15 mouse cellular contexts compared by ENCODE assay signal in genomic region chr5:150207596-150207995, GRCm38 (mm10).
DNase-seq lines count a peak whose midpoint lies in the region; ATAC-seq and TF ChIP-seq lines count a peak whose summit lies in the region.
"Had no signal": no experiment of that assay in that cellular context is flagged by ENCODE, and none has a peak within 500 bp of the region (broad histone marks: within the 10 kb centered on the region; RNA-seq: fewer than 3 reads in every experiment).

No protein-coding gene starts in this region.

- H3K9me3 ChIP-seq in heart, embryonic 16.5 days (replicated peaks; ENCODE audit: control insufficient read depth, low read length), result peaks cover 6% of the 10 kb centered on the region; the same call in 1 of the 2 replicates
- H3K9me3 ChIP-seq in lung, embryonic 16.5 days (ENCODE audit: control insufficient read depth, low read length), result no peaks in the 10 kb centered on the region
- H3K9me3 ChIP-seq in lung, postnatal 0 days (ENCODE audit: low read length), result no peaks in the 10 kb centered on the region
- no peaks in the 10 kb centered on the region for H3K9me3 ChIP-seq in liver, embryonic 15.5 days (replicated peaks)
- peaks cover 4% of the 10 kb centered on the region; the same call in 1 of the 2 replicates for H3K9me3 ChIP-seq in stomach, embryonic 16.5 days (replicated peaks; ENCODE audit: control insufficient read depth, low read length)

- DNase-seq in heart, adult 9 months (ENCODE audit: low spot score in 2 of 2), result no peak
- DNase-seq in lung, postnatal 0 days (ENCODE audit: low spot score), result no peak
- DNase-seq in adrenal gland, postnatal 4 days (ENCODE audit: low spot score in 2 of 2), result no peak
- DNase-seq in layer of hippocampus, postnatal 25 days (ENCODE audit: extremely low spot score in 1 of 2, low spot score in 1 of 2), result no peak
- DNase-seq: adrenal gland, postnatal 36 days; cerebellum, adult 18-20 months; kidney, postnatal 25 days; lung, postnatal 14 days; retina, postnatal 1 day had no signal

- TF ChIP-seq CTCF in lung, postnatal 0 days (IDR thresholded peaks at IDR 0.05), result no peak

- no peak for TF ChIP-seq EP300 in lung, postnatal 0 days (IDR thresholded peaks at IDR 0.05)

- H3K4me2 ChIP-seq in heart, embryonic 16.5 days (ENCODE audit: low read depth, low read length), result peak overlapping the region; percentile 22
- H3K4me2 ChIP-seq in lung, embryonic 16.5 days (ENCODE audit: low read depth, low read length), result peak overlapping the region; percentile 8; the same call in 1 of the 2 replicates
- no peak overlapping the region for H3K4me2 ChIP-seq in lung, postnatal 0 days (replicated peaks; ENCODE audit: low read depth, low read length)
- peak overlapping the region; percentile 18; the same call in 1 of the 2 replicates for H3K4me2 ChIP-seq in liver, embryonic 15.5 days
- peak overlapping the region; percentile 46 for H3K4me2 ChIP-seq in stomach, embryonic 16.5 days (ENCODE audit: low read depth, low read length)

- no peak overlapping the region for H3K9ac ChIP-seq in heart, embryonic 16.5 days (ENCODE audit: low read length)
- no peak overlapping the region for H3K9ac ChIP-seq in lung, embryonic 16.5 days (ENCODE audit: low read length)
- no peak overlapping the region for H3K9ac ChIP-seq in lung, postnatal 0 days (replicated peaks; ENCODE audit: low read depth)
- H3K9ac ChIP-seq in liver, embryonic 15.5 days, result no peak overlapping the region
- peak overlapping the region; percentile 6; the same call in 1 of the 2 replicates for H3K9ac ChIP-seq in stomach, embryonic 16.5 days (ENCODE audit: low read length)

- WGBS in heart, embryonic 16.5 days, result 30% methylated on average over 18 of the region's 18 CpGs
- 14% methylated on average over 18 of the region's 18 CpGs for WGBS in lung, embryonic 16.5 days
- WGBS in lung, postnatal 0 days, result 24% methylated on average over 18 of the region's 18 CpGs
- WGBS in liver, embryonic 15.5 days (ENCODE audit: insufficient replicate concordance), result 65% methylated on average over 18 of the region's 18 CpGs
- WGBS in stomach, embryonic 16.5 days, result 20% methylated on average over 18 of the region's 18 CpGs

- no peaks in the 10 kb centered on the region for H3K27me3 ChIP-seq in heart, embryonic 16.5 days (ENCODE audit: control insufficient read depth, insufficient read depth, low read length)
- no peaks in the 10 kb centered on the region for H3K27me3 ChIP-seq in lung, embryonic 16.5 days (ENCODE audit: control insufficient read depth, insufficient read depth, low read depth, low read length)
- no peaks in the 10 kb centered on the region for H3K27me3 ChIP-seq in lung, postnatal 0 days (replicated peaks; ENCODE audit: insufficient read depth, low read length)
- no peaks in the 10 kb centered on the region for H3K27me3 ChIP-seq in liver, embryonic 15.5 days
- no peaks in the 10 kb centered on the region for H3K27me3 ChIP-seq in stomach, embryonic 16.5 days (ENCODE audit: control insufficient read depth, insufficient read depth, low read length)

- peaks cover 3% of the 10 kb centered on the region; the same call in 1 of the 2 replicates for H3K36me3 ChIP-seq in heart, embryonic 16.5 days (ENCODE audit: control insufficient read depth, insufficient read depth)
- H3K36me3 ChIP-seq in lung, embryonic 16.5 days (ENCODE audit: control insufficient read depth, insufficient read depth, low read length), result no peaks in the 10 kb centered on the region
- no peaks in the 10 kb centered on the region for H3K36me3 ChIP-seq in lung, postnatal 0 days (ENCODE audit: insufficient read depth, low read length)
- H3K36me3 ChIP-seq in liver, embryonic 15.5 days (replicated peaks), result no peaks in the 10 kb centered on the region
- H3K36me3 ChIP-seq in stomach, embryonic 16.5 days (ENCODE audit: control insufficient read depth, insufficient read depth, low read length), result no peaks in the 10 kb centered on the region

- no peak overlapping the region for H3K27ac ChIP-seq in heart, embryonic 16.5 days (ENCODE audit: low read length)
- H3K27ac ChIP-seq in lung, embryonic 16.5 days (ENCODE audit: low read length), result no peak overlapping the region
- H3K27ac ChIP-seq in lung, postnatal 0 days (ENCODE audit: low read length), result no peak overlapping the region
- H3K27ac ChIP-seq in liver, embryonic 15.5 days (replicated peaks), result no peak overlapping the region
- H3K27ac ChIP-seq in stomach, embryonic 16.5 days (ENCODE audit: low read length), result peak overlapping the region; percentile 7; the same call in 1 of the 2 replicates
- H3K27ac ChIP-seq: left cerebral cortex, adult 2 months had no signal

- no peak overlapping the region for H3K4me3 ChIP-seq in heart, embryonic 16.5 days (ENCODE audit: low read length)
- no peak overlapping the region for H3K4me3 ChIP-seq in lung, embryonic 16.5 days (ENCODE audit: low read length)
- no peak overlapping the region for H3K4me3 ChIP-seq in lung, postnatal 0 days (ENCODE audit: low read depth, low read length)
- H3K4me3 ChIP-seq in liver, embryonic 15.5 days (replicated peaks), result no peak overlapping the region
- H3K4me3 ChIP-seq in stomach, embryonic 16.5 days (replicated peaks; ENCODE audit: low read length), result peak overlapping the region; percentile 26
- H3K4me3 ChIP-seq: left cerebral cortex, adult 2 months had no signal

- no peak for ATAC-seq in heart, embryonic 16.5 days (replicated peaks; ENCODE audit: extremely low read depth, insufficient read depth, low FRiP score)
- ATAC-seq in lung, embryonic 16.5 days (ENCODE audit: low read depth), result no peak
- ATAC-seq in lung, postnatal 0 days, result no peak
- ATAC-seq in liver, embryonic 15.5 days (ENCODE audit: insufficient read depth), result no peak
- no peak for ATAC-seq in stomach, embryonic 16.5 days (ENCODE audit: insufficient read depth, low FRiP score)
- ATAC-seq: forebrain, embryonic 14.5 days had no signal

- peaks cover 3% of the 10 kb centered on the region; the same call in 1 of the 2 replicates for H3K4me1 ChIP-seq in heart, embryonic 16.5 days (ENCODE audit: control insufficient read depth, insufficient read depth, low read length)
- H3K4me1 ChIP-seq in lung, embryonic 16.5 days (replicated peaks; ENCODE audit: control insufficient read depth, insufficient read depth, low read length), result peaks cover 3% of the 10 kb centered on the region; the same call in 1 of the 2 replicates
- no peaks in the 10 kb centered on the region for H3K4me1 ChIP-seq in lung, postnatal 0 days (ENCODE audit: insufficient read depth, low read depth, low read length)
- H3K4me1 ChIP-seq in liver, embryonic 15.5 days (replicated peaks), result no peaks in the 10 kb centered on the region
- H3K4me1 ChIP-seq in stomach, embryonic 16.5 days (ENCODE audit: control insufficient read depth, insufficient read depth, low read length), result peaks cover 7% of the 10 kb centered on the region
